Mouse (Mus musculus) cerebellum, postnatal 25 days (tissue): Measurements from ENCODE around the gene Cdc6.
"Not testable (repeated sequence)": the region's sequence is repeated elsewhere in the genome, so short reads cannot be mapped to it uniquely, and the experiment has no call there.

Experiments
- DNase-seq, 2 experiments: peaks; one replicate each; pipeline ENCODE4 v3.0.0; 2021; ENCODE audit warnings: mixed read lengths in 2 of 2

Cdc6 gene

GRCm38 (mm10) chr11:98910415-98910814, 2.8 kb downstream of the Cdc6 start:
- DNase-seq, result no peak

GRCm38 (mm10) chr11:98911498-98911897, 3.9 kb downstream of the Cdc6 start:
- DNase-seq, result no peak

- DNase-seq, result no peak
Observed at GRCm38 (mm10) chr11:98914196-98914595, 6.6 kb downstream of the Cdc6 start.

- DNase-seq, result not testable (repeated sequence)
Observed at GRCm38 (mm10) chr11:98916376-98916775, 8.8 kb downstream of the Cdc6 start.

GRCm38 (mm10) chr11:98917428-98918005, 9.9 kb downstream of the Cdc6 start:
- DNase-seq, result no peak

- DNase-seq, result no peak
Observed at GRCm38 (mm10) chr11:98918231-98918630, 10.6 kb downstream of the Cdc6 start.

GRCm38 (mm10) chr11:98919009-98919408, 11.4 kb downstream of the Cdc6 start:
- DNase-seq, result no peak

- DNase-seq, result peak; percentile 57 to 77
Observed at GRCm38 (mm10) chr11:98921813-98922212, 14.2 kb downstream of the Cdc6 start.

- peak; percentile 78 to 81 for DNase-seq
Observed at GRCm38 (mm10) chr11:98922307-98922706, 14.7 kb downstream of the Cdc6 start.

- DNase-seq, result not testable (repeated sequence)
Observed at GRCm38 (mm10) chr11:98922851-98923711, 15.5 kb downstream of the Cdc6 start.

GRCm38 (mm10) chr11:98924633-98925175, 17.1 kb downstream of the Cdc6 start:
- DNase-seq, result no peak

GRCm38 (mm10) chr11:98925265-98925721, 17.7 kb downstream of the Cdc6 start:
- peak in 1 of 2 experiments; percentile 55 for DNase-seq

- peak in 1 of 2 experiments; percentile 61 for DNase-seq
Observed at GRCm38 (mm10) chr11:98925868-98926311, 18.3 kb downstream of the Cdc6 start.

GRCm38 (mm10) chr11:98926553-98926952, 19.0 kb downstream of the Cdc6 start:
- no peak for DNase-seq

- DNase-seq, result peak; percentile 75 to 84
Observed at GRCm38 (mm10) chr11:98927438-98928076, 20.0 kb downstream of the Cdc6 start, which contains the start of gene Rara. Gene Rara, plus strand, starts transcription at chr11:98927818.

GRCm38 (mm10) chr11:98928186-98928893, 20.7 kb downstream of the Cdc6 start:
- peak; percentile 76 to 78 for DNase-seq

GRCm38 (mm10) chr11:98929503-98929902, 21.9 kb downstream of the Cdc6 start:
- peak; percentile 84 to 86 for DNase-seq

- peak; percentile 86 to 88 for DNase-seq
Observed at GRCm38 (mm10) chr11:98930127-98930601, 22.6 kb downstream of the Cdc6 start.

- peak; percentile 59 to 68 for DNase-seq
Observed at GRCm38 (mm10) chr11:98930773-98931512, 23.3 kb downstream of the Cdc6 start.

GRCm38 (mm10) chr11:98931513-98932292, 24.1 kb downstream of the Cdc6 start:
- peak in 1 of 2 experiments; percentile 72 for DNase-seq
